Mouse (Mus musculus) lung, embryonic 16.5 days (tissue): ENCODE data around the gene Hoxa5. TPM values are rescaled to one million over a fixed set of nuclear protein-coding genes. Genes with fewer than 3 reads are reported as not detected.

Experiments used
- ATAC-seq: fragments of 200-750 bp; cut with Nextera tagmentation; 2 replicates; pipeline ENCODE4 v1.8.0; 2017; ENCODE audit warnings: low read depth, mild to moderate bottlenecking, moderate library complexity
- H3K27ac ChIP-seq: fragments of 300-500 bp; sonication (generic); 2 replicates; pipeline ENCODE4 v1.5.1; 2014; ENCODE audit warnings: mild to moderate bottlenecking, control low read depth, low read length
- H3K27me3 ChIP-seq: fragments of 300-500 bp; sonication (generic); 2 replicates; pipeline ENCODE4 v1.6.1; 2014; ENCODE audit warnings: low read depth, low read length, mixed read lengths; ENCODE audit not compliant: control insufficient read depth, insufficient read depth
- H3K36me3 ChIP-seq: fragments of 300-500 bp; sonication (generic); 2 replicates; pipeline ENCODE4 v1.6.1; 2014; ENCODE audit warnings: low read length; ENCODE audit not compliant: control insufficient read depth, insufficient read depth
- H3K4me1 ChIP-seq: fragments of 300-500 bp; sonication (generic); replicated peaks from 2 replicates; pipeline ENCODE4 v1.6.1; 2014; ENCODE audit warnings: low read length, mixed read lengths; ENCODE audit not compliant: control insufficient read depth, insufficient read depth
- H3K4me2 ChIP-seq: fragments of 300-500 bp; sonication (generic); 2 replicates; pipeline ENCODE4 v1.6.1; 2014; ENCODE audit warnings: low read depth, low read length, control low read depth
- H3K4me3 ChIP-seq: fragments of 300-500 bp; sonication (generic); 2 replicates; pipeline ENCODE4 v1.5.1; 2014; ENCODE audit warnings: mild to moderate bottlenecking, low read length, control low read depth
- H3K9ac ChIP-seq: fragments of 300-500 bp; sonication (generic); 2 replicates; pipeline ENCODE4 v1.6.1; 2014; ENCODE audit warnings: low read length, control low read depth
- H3K9me3 ChIP-seq: fragments of 300-500 bp; sonication (generic); 2 replicates; pipeline ENCODE4 v1.6.1; 2016; ENCODE audit warnings: low read length; ENCODE audit not compliant: control insufficient read depth
- WGBS: fragments of 180-500 bp; shearing (Covaris S2); extraction: QIAGEN DNeasy Blood & Tissue Kit; methylation state at CpG from one replicate; pipeline ENCODE4 v1.1.7; 2014; 5-methylcytosine and 5-hydroxymethylcytosine counted together
- polyA plus RNA-seq: library from polyadenylated mRNA; unstranded; fragments of >200 nt; fragmentation: Nextera tagmentation; extraction: Ambion mirVana; gene quantifications from 2 replicates; pipeline ENCODE4 v1.2.1, GENCODE M21; 2015

Hoxa5 gene
- polyA plus RNA-seq, 1 experiment from 2014 or later = 36.3 TPM

DNA sequence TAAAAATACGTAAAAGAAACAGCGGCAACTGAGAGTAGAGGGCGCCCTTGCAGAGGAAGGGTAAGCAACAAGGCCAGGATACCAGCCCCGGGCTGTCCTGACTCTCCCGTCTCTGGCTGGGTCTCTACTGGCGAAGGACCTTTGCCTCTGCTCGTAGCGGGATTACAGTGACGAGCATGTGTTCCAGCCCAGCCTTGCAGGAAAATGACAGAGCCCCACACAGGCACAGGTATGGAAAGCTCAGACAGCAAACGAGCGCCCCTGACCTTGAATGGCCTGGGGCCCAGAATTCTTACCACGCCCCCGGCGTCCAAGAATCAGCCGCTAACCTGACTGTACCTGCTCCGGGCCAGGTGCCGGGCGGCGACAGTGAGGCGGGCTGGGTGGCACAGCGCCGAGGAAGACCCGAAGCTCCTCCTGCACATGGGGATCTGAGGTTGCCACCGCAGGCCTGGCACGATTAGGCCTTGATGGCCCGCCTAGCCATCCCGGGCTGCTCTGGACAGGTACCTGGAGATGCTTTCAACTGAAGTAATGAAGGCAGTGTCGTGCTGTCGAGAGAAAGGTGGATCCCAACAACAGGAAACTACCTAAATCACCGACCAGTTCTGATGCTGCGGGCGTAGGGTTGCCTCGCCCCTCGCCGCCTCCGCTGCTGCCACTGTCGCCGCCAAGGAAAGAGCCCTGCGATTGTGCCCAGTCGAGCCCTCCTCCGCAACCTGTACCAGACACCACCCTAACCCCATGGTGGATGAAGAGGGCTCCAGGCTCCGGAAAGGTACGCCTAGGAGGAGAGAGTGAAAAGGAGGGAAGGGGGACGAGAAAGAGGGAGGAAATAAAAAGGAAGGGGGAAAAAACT lies 25.4 kb upstream of the Hoxa5 start:
- Histone ChIP-seq H3K4me3 (no peak overlapping the region), H3K4me2 (no peak overlapping the region), H3K9me3 (no peaks in the 10 kb centered on the region), H3K27ac (no peak overlapping the region), H3K9ac (no peak overlapping the region), H3K27me3 (peaks cover 91% of the 10 kb centered on the region), H3K36me3 (no peaks in the 10 kb centered on the region), H3K4me1 (peaks cover 10% of the 10 kb centered on the region)
- ATAC-seq = no peak; the same call in 1 of the 2 replicates
- 3% methylated on average over 44 of the region's 44 CpGs for WGBS

DNA sequence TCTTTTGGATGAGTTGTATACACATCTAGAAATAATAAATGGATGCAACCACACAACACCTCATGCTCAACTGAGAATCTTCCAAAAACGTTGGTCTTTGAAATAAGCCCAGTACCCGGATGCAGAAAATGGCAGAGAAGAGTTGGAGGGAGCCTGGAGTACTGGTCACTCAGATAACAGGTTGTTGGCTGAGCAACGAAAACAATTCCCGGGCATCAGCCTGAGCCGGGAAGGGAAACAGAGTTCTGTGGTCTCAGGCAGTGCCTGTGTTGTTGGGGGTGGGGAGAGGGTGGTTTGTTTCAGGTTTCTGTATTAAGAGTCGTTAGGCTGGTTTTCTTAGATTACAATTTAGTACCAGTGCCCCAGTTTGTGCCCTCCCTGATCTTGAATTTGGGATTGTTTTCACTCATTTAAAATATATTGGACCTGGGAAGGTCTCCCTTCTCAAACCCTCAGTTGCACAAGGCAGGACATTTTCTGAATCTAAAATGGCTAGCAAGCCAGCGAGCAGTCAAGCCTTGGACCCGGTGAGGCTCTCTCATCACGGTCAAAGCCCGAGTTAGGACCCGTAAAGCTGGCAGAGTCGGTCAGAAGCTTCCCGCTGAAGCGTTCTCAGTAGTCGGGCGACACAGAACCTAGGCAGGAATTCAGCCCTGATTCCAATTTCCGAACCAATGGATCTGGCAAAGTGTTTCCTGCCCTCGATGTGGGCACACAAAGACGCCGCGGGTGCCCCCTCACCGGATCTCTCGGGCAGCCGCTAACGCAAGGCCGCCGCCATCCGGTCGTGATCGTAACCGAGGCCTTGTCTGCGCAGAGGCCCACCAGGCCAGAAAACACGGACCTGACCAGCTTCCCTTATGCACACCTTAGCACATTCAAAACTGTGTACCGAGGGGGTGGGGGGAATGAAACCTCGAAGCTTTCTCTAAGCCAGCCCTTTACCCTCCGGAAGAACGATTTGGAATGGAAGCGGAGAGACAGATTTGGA lies 24.4 kb upstream of the Hoxa5 start:
- no peaks in the 10 kb centered on the region for H3K36me3 ChIP-seq
- H3K9me3 ChIP-seq = no peaks in the 10 kb centered on the region
- no peak overlapping the region for H3K9ac ChIP-seq
- H3K4me2 ChIP-seq = no peak overlapping the region
- peaks cover 91% of the 10 kb centered on the region for H3K27me3 ChIP-seq
- H3K4me3 ChIP-seq = no peak overlapping the region
- H3K27ac ChIP-seq = no peak overlapping the region
- ATAC-seq = no peak
- peaks cover 10% of the 10 kb centered on the region for H3K4me1 ChIP-seq
- whole genome bisulfite sequencing = 2% methylated on average over 38 of the region's 38 CpGs

DNA sequence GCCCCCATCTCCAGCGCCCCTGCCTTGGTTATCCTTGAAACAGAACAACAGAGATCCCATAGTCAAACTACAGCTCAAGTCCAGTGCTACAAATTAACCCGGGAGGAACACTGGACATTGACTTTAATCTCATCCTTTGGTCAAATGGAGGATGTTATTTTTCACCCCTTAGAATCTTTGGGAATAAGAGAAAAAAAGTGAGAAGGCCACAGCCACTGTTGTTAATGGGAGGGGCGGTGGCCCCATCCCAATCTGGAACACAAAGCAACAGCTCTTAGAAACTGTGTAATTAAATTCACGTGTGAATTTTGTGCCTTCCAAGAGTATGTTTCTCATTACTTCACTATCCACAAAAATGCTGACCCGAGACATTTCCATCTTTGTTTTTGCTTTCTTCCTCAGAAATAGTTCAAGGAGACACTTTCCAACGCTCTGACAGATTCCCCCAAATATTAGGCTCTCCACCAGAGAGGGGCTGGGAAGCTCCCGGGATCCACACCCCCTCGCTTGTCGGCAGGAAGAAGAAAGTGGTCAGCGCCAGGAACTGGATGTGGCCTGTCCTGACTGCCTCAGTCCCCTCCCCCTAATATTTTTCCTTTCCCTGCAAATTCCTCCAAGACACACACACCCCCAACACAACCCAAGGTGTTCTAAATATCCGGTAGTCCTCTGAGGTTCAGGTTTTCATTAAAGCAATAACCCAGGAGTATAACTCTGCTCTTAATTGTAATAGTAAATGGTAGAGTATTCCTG lies 23.3 kb upstream of the Hoxa5 start:
- Histone ChIP-seq H3K36me3 (no peaks in the 10 kb centered on the region), H3K27me3 (peaks cover 92% of the 10 kb centered on the region), H3K4me1 (peaks cover 10% of the 10 kb centered on the region), H3K4me2 (no peak overlapping the region), H3K9ac (no peak overlapping the region), H3K9me3 (no peaks in the 10 kb centered on the region), H3K4me3 (no peak overlapping the region), H3K27ac (no peak overlapping the region)
- WGBS = 5% methylated on average over 11 of the region's 11 CpGs
- ATAC-seq = no peak

DNA sequence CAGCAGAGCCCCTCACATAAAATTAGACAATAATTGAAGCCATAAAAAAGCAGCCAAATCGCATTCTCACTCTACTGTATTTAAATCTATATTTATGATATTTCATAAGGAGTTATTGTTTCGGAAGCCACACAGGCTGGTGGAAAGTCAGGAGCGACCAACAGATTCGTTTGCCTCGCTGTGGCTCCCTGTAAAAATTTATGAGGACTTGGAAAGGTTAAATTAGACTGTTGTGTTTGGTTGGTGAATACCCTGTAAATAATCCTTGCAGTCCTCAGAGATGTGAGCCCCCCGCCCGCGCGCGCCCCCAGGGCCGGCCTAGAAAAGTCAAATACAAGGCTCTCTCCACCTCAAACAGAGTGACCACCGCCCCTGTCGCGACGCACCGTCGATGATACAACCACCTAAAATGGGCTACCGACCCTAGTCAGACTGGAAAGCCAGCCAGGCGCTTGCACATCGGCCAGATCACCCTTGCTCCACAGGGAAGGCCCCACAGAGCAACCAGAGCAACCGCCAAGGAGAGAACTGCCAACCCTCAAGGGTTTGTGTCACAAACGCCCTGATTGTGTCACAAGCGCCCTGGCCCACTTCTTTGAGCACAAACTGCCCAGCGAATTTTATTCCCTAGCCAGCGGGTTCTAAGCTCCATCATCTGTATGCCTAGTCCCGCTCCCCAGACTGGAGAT lies 22.3 kb upstream of the Hoxa5 start:
- WGBS = 3% methylated on average over 26 of the region's 26 CpGs
- H3K4me1 ChIP-seq = peaks cover 10% of the 10 kb centered on the region
- peaks cover 92% of the 10 kb centered on the region for H3K27me3 ChIP-seq
- H3K9me3 ChIP-seq = no peaks in the 10 kb centered on the region
- H3K27ac ChIP-seq = no peak overlapping the region
- H3K36me3 ChIP-seq = no peaks in the 10 kb centered on the region
- no peak overlapping the region for H3K4me2 ChIP-seq
- no peak overlapping the region for H3K9ac ChIP-seq
- no peak for ATAC-seq
- H3K4me3 ChIP-seq = no peak overlapping the region

DNA sequence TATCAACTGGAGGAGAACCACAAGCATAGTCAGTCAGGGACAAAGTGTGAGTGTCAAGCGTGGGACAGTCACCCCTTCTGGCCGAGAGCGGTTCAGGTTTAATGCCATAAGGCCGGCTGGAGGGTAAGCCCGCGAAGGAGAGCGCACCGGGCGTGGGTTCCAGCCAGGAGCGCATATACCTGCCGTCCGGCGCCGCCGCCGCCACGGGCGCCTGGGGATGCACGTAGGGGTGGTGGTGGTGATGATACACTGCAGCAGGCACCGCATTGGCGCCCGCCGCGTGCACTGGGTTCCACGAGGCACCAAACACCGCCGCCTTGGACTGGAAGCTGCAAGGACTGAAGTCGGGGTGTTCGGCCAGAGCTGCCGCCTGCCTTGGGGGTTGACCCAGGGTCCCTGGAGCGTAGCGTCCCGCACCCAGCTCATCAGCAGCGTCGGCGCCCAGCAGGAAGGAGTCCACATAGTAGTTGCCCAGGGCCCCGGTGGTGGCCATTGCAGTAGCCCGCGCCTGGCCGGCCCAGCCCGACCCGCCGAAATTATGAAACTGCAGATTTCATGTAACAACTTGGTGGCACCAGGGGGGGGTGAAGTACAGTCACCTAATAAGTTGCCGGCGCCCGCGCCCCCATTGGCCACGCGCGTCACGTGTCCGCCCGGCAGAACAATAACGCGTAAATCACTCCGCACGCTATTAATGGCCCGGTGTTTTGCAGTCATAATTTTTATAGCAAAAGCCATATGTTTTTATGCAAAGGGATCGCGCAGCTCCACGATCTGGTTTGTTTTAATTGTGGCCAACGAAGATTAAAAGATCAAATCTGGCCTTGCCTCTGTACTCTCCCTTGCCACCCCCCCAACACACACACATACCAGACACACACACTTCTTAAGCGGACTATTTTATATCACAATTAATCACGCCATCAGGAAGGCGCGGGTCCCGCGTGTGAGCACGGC lies 21.5 kb upstream of the Hoxa5 start:
- ATAC-seq = no peak
- Histone ChIP-seq H3K4me1 (peaks cover 10% of the 10 kb centered on the region), H3K9ac (no peak overlapping the region), H3K27ac (no peak overlapping the region), H3K27me3 (peaks cover 95% of the 10 kb centered on the region), H3K36me3 (no peaks in the 10 kb centered on the region), H3K4me3 (peak overlapping the region; percentile 19), H3K9me3 (no peaks in the 10 kb centered on the region), H3K4me2 (peak overlapping the region; percentile 32)
- WGBS = 3% methylated on average over 69 of the region's 69 CpGs

DNA sequence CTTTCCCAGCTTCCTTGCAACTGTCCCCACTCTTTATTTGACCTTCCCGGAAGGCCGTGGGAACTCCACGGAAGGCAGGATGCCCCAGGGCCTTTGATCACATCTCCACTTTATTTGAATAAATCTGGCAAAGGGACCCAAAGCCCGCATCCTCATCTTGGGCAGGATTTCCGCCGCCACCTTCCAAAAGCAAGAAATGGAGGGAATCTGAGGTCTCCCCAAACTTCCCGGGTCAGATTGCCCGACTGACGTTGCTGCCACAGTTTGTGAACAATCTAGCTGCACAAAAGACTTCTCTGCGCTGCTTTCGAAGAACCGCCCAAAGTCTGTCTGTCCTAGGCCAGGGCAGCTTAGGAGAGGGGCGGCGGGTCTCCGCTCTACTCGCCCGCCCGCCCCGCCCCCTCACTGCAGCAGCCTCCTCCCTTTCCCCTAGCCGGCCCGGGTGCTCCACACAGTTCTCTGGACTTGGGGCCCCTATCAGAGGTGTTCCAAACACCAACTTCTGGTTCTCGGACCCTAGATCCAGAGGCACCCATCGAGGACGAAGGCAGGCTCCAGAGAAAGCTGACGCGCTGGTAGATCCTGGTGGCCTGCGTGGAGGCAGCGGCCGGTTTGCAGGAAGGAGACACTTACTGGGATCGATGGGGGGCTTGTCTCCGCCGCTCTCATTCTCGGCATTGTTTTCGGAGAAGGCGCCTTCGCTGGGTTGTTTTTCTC lies 20.7 kb upstream of the Hoxa5 start:
- Histone ChIP-seq H3K36me3 (no peaks in the 10 kb centered on the region), H3K9ac (no peak overlapping the region), H3K4me2 (no peak overlapping the region), H3K9me3 (no peaks in the 10 kb centered on the region), H3K27ac (no peak overlapping the region), H3K4me3 (peak overlapping the region; percentile 19; the same call in 1 of the 2 replicates), H3K4me1 (peaks cover 7% of the 10 kb centered on the region), H3K27me3 (peaks cover 92% of the 10 kb centered on the region)
- ATAC-seq = no peak
- 2% methylated on average over 36 of the region's 36 CpGs for WGBS

DNA sequence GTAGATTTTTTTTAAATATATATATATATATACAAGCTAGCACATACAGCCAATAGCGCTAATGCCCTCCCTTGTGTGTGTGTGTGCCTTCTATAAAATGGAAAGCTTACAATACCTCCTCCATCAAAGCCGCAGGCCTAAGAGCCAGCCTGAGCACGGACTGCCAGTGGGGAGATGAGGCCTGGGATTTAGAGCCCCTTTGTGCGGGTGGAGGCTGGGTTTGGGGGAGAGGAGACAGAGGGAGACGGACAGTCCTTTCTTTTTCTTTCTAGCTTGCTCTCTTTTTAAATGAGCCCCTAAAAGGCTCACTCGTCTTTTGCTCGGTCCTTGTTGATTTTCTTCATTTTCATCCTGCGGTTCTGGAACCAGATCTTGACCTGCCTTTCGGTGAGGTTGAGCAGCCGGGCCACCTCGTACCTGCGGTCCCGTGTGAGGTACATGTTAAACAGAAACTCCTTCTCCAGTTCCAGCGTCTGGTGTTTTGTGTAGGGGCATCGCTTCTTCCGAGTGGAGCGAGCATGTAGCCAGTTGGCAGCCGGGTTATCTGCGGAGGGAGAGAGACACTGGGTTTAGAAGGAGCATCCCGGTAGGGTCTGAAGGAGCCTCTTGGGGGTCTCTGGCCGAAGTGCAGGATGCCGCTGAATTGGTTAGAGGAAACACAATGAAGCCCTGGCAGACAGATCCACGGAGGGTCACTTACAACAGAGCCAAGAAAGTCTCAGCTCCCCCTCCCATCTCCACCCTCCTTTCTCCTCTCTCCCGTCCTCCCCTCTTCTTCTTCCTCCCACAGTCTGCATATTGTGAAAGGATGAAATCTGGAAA lies 19.8 kb upstream of the Hoxa5 start:
- peaks cover 92% of the 10 kb centered on the region for H3K27me3 ChIP-seq
- no peak overlapping the region for H3K9ac ChIP-seq
- H3K9me3 ChIP-seq = no peaks in the 10 kb centered on the region
- no peaks in the 10 kb centered on the region for H3K36me3 ChIP-seq
- H3K4me3 ChIP-seq = no peak overlapping the region
- H3K4me2 ChIP-seq = no peak overlapping the region
- H3K4me1 ChIP-seq = peaks cover 7% of the 10 kb centered on the region
- no peak for ATAC-seq
- H3K27ac ChIP-seq = no peak overlapping the region
- 17% methylated on average over 24 of the region's 24 CpGs for WGBS
